Mouse (Mus musculus): ENCODE measurements at regions not wholly inside any gene's neighbourhood (a gene's known extent, or its start where the extent isn't known, plus 50 kb on each side); places are given as distances from the start of the nearest gene placed in this dataset.

DNA sequence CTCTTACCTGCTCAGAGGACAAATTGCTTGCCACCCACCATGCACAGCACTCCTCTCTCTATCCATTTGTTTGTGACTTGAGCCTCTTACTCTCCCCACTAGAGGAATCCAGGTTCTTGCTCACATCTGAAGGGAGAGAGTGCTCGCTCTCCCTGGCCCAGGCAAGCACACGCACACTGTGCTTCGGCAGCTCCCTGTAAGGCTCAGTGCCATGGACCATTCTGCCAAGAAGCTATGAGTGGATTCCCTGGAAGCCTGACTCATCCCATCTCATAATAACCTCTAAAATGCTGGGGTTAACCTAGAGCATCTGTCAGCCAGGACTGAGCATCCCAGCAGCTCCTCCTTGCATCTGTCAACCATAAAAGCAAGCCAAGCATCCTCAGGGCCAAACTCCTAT lies 94.3 kb upstream of the Rbpj start:
- no peak overlapping the region for H3K27ac ChIP-seq (replicated peaks; ENCODE audit: low read depth, low read length)
- no peak overlapping the region for H3K4me3 ChIP-seq (ENCODE audit: insufficient read depth, low read depth, low read length)
- H3K4me1 ChIP-seq (ENCODE audit: control insufficient read depth, insufficient read depth, insufficient read length, low read length) = 0 out of 2 replicates have a peak, but pooled peaks cover 2% of the 10 kb centered on the region

DNA sequence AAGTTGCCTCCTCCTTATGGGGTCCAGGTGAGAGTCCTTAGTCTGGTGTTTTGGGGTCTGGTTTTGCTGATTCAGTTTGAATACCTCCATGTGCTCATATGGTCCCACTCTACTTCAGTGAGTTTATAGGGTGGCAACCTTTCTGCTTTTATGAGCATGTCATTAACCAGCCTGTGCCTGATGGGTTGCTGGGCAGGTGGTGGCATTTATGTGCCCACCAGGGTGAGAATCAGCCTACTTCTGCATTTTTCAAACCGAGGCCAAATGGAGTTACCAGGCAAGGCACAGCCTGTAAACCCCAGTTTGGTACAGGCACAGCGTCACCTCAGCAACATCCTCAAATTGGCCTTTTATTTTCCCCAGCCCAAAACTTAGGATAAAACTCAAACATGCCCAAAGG lies 92.6 kb upstream of the Rbpj start:
- Histone ChIP-seq H3K4me1 (ENCODE audit: control insufficient read depth, insufficient read depth, insufficient read length, low read length) (0 out of 2 replicates have a peak, but pooled peaks cover 2% of the 10 kb centered on the region), H3K4me3 (ENCODE audit: insufficient read depth, low read depth, low read length) (no peak overlapping the region), H3K27ac (replicated peaks; ENCODE audit: low read depth, low read length) (no peak overlapping the region)

DNA sequence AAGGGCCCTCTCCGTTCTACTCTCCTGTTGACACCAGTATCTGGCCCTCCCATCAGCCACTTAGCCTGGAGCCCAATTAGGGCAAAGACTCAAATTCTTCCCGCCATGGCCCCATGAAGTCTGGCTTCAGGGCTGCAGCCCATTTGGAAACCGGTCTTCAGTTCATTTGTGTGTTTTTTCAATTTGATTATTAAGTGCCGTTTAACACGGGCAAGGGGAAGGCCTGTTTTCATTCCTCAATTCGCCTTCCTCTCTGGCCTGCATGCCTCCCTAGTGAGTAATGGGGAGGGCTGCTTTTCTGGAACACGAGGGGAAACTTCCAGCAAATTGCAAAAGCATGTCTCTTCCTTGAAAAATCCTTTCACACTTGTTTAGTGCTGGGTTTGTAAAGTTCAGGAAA lies 89.1 kb upstream of the Rbpj start:
- Histone ChIP-seq H3K27ac (replicated peaks; ENCODE audit: low read depth, low read length) (peak overlapping the region; percentile 59), H3K4me3 (ENCODE audit: insufficient read depth, low read depth, low read length) (no peak overlapping the region), H3K4me1 (ENCODE audit: control insufficient read depth, insufficient read depth, insufficient read length, low read length) (0 out of 2 replicates have a peak, but pooled peaks cover 2% of the 10 kb centered on the region)

DNA sequence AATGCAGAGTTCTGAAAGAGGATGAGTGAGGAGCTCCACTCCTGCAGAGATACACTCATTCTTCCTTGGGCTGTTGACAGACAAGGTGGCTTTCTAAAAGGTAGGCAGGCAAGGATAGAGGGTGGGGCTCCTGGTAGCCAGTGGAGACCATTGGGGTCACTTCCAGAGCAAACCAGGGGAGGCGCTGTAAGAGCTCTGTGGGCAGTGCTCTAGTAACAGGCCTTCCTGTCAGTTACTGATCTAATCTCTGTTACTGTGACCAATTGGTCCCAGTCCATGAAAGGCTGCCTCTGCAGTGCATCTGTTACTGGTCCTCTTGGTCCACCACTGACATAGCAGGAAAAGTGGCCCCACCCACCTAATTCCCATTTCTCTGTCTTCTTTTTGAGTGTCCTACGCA lies 88.3 kb upstream of the Rbpj start:
- Histone ChIP-seq H3K4me3 (ENCODE audit: insufficient read depth, low read depth, low read length) (no peak overlapping the region), H3K27ac (replicated peaks; ENCODE audit: low read depth, low read length) (peak overlapping the region; percentile 87), H3K4me1 (ENCODE audit: control insufficient read depth, insufficient read depth, insufficient read length, low read length) (0 out of 2 replicates have a peak, but pooled peaks cover 2% of the 10 kb centered on the region)

DNA sequence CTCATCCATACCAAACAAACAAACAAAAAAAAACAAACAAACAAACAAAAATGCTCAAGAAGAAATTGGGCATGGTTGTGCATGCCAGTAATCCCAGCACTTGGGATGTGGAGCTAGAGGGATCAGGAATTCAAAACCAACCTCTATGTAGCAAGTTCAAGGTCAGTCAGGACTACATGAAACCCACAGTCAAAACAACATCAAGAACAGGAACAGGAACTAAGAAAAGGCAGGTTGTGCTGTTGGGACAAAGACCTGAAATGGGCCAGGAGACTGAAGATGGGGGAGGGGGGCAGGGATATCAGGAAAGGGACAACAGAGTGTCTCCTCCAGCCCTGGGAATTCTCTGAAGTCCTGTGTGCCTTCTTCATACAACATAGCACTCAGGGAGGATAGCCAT lies 87.8 kb upstream of the Rbpj start:
- no peak overlapping the region for H3K4me3 ChIP-seq (ENCODE audit: insufficient read depth, low read depth, low read length)
- H3K4me1 ChIP-seq (ENCODE audit: control insufficient read depth, insufficient read depth, insufficient read length, low read length) = 0 out of 2 replicates have a peak, but pooled peaks cover 2% of the 10 kb centered on the region
- peak overlapping the region; percentile 87 for H3K27ac ChIP-seq (replicated peaks; ENCODE audit: low read depth, low read length)

DNA sequence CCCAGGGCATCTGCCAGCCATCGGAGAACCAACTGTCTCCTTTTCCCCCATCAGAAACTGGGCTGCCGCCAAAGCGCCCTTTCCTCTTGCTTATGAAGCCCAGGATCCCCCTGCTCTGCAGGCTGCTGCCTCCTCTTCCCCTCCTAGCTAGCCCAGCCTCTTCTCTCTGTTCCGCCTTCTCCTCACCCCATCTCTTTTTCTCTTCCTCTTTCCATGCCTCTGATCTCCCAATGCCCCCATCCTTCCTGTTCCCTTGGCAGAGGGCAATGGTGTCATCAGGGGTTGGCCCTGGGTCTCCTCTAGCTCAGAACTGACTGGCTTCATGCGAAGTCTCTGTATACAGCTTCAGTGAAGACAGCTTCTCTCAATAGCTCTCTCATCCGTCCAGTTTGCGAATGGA lies 87.4 kb upstream of the Rbpj start:
- no peak overlapping the region for H3K4me3 ChIP-seq (ENCODE audit: insufficient read depth, low read depth, low read length)
- H3K4me1 ChIP-seq (ENCODE audit: control insufficient read depth, insufficient read depth, insufficient read length, low read length) = 0 out of 2 replicates have a peak, but pooled peaks cover 2% of the 10 kb centered on the region
- H3K27ac ChIP-seq (replicated peaks; ENCODE audit: low read depth, low read length) = peak overlapping the region; percentile 87

DNA sequence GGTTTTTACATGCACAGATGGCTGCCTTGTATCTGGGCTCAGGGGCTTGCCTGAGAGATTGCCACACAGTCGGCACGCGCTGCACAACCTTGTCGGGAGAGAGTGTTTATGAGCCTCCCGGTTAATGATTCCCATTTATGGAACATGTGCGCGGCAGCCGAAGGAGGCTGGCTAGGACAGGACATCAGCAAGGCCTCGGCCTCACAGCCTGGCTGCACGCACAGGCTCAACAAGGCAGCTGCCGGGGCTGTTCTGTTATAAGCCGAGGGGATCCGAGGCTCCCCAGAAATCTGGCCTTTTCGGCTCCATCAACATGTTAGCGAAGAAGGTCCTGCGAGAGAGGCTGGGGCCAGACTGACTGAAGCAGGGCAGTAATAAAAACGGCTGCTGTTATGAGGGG lies 86.3 kb upstream of the Rbpj start:
- peak overlapping the region; percentile 47; the same call in 1 of the 2 replicates for H3K27ac ChIP-seq (replicated peaks; ENCODE audit: low read depth, low read length)
- H3K4me1 ChIP-seq (ENCODE audit: control insufficient read depth, insufficient read depth, insufficient read length, low read length) = 0 out of 2 replicates have a peak, but pooled peaks cover 2% of the 10 kb centered on the region

DNA sequence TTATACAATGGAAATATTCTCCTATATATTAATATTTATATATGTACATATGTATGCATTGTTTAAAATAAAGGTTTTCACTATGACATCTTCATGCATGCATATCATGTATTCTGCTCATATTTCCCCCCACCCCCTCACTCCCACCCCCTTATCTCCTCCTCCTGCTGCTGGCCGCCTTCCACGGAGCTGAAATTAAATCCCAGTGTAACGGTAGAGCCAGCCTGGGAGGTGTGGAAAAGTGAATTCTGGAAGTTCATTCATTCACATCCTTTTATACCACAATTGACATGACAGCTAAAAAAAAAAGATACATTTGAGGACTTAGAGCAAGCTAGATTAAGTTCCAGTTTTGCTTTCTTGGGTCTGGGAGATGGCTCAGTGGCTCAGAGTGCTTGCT lies 85.7 kb upstream of the Rbpj start:
- Histone ChIP-seq H3K4me3 (ENCODE audit: insufficient read depth, low read depth, low read length) (no peak overlapping the region), H3K4me1 (ENCODE audit: control insufficient read depth, insufficient read depth, insufficient read length, low read length) (0 out of 2 replicates have a peak, but pooled peaks cover 2% of the 10 kb centered on the region), H3K27ac (replicated peaks; ENCODE audit: low read depth, low read length) (no peak overlapping the region)

More for the DNA sequence above, 86.3 kb upstream of the Rbpj start:
- no peak overlapping the region for H3K4me3 ChIP-seq (ENCODE audit: insufficient read depth, low read depth, low read length)

DNA sequence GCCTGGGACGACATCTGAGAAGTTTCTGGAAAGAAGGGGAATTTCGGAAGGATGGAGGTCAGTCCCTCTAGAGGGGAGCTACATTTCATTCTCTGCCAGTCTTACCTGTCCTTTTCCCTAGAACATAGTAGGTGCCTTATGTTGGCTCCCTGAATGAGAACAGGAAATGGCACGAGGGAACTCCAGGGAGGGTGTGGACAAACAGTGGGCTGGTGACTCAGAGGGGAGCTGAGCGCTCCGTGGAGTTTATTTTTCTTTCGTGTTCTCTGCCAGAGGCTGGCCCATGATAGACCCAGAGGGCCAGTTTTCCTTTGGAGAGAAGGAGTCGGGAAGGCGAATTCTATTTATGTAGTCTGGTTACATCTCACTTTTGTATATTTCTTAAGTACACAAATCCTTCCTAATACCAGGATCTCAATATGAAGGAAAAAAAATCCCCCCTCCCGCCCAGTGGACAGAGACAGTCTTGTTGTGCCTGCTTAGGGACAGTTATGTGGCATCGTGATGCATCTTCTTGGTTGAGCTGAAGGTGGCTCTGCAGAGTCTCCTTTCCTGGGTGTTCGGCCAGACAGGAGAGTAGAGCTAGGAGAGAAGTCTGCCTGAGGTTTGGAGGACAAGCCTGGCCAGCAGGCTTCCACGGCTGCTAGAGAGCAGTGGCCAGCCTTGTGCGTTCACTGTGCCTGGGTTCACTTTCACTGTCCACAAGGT lies 84.3 kb upstream of the Rbpj start:
- Histone ChIP-seq H3K4me1 (ENCODE audit: control insufficient read depth, insufficient read depth, insufficient read length, low read length) (no peaks in the 10 kb centered on the region), H3K4me3 (ENCODE audit: insufficient read depth, low read depth, low read length) (no peak overlapping the region), H3K27ac (replicated peaks; ENCODE audit: low read depth, low read length) (peak overlapping the region; percentile 31)

DNA sequence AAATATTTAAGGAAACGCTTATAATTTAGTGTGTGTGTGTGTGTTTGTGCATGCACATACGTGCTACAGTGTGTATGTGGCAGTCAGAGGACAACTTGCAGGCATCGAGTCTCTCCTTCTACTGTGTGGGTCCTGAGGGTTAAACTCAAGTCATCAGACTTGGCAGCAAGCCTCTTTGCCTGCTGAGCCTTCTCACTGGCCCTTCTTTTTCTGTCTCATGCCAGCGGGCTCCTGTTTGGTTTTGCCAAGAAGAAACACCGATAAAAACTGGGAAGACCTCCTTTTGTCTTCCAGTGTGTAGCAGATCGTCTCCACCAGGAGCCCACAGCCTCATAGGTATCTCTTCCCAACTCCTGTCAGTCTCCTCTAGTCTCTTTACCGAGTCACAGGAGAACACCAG lies 81.9 kb upstream of the Rbpj start:
- Histone ChIP-seq H3K27ac (replicated peaks; ENCODE audit: low read depth, low read length) (no peak overlapping the region), H3K4me3 (ENCODE audit: insufficient read depth, low read depth, low read length) (no peak overlapping the region), H3K4me1 (ENCODE audit: control insufficient read depth, insufficient read depth, insufficient read length, low read length) (no peaks in the 10 kb centered on the region)

DNA sequence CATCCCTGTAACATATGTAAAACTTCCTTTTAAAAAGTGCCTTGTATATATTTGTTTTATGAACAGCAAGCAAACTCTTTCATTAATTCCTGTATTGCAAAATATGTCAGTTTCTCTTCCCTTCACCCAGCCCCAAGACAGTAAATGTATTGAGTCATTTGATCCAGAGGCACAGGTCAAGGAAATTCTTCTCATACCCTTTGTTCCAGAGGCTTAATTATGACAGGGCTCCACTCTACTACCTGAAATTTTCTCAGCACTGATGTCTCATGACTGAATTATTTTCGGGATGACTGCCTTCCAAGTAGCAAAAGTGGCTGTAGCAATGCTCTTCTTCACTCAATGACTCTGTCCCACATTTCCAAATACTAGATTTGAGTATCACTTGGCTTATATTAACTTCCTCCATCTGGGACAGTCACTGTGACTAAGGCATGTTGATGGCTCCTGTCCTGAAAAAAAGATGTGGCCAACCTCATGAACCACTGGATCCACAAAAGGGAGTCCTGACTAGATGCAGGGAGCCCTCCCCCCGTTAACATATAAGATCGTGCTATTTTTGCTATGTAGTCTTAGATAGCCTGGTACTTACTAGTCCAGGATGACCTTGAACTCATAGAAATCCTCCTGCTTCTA lies 80.3 kb upstream of the Rbpj start:
- Histone ChIP-seq H3K4me1 (ENCODE audit: control insufficient read depth, insufficient read depth, insufficient read length, low read length) (no peaks in the 10 kb centered on the region), H3K4me3 (ENCODE audit: insufficient read depth, low read depth, low read length) (no peak overlapping the region)

DNA sequence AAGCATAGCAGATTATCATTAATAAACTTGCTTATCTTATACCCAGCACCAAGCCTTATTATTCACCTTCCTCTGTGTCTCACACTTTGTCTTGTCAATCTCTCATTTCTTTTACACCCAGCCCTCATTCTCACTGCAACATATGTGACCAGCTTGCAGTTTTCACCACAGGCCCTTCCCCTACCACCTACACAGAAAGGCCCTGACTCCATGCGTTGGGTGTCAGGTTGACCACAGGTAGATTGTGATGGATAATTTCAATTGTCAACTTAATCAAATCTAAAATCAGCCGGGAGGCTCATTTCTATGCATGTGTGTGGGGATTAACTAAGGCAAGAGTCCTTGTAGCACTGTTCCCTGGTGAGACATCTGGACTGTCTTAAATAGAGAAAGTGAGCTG lies 72.4 kb upstream of the Rbpj start:
- Histone ChIP-seq H3K4me1 (ENCODE audit: control insufficient read depth, insufficient read depth, insufficient read length, low read length) (no peaks in the 10 kb centered on the region), H3K27ac (replicated peaks; ENCODE audit: low read depth, low read length) (0 out of 2 replicates have a peak overlapping the region, but pooled peaks have one; percentile 1), H3K4me3 (ENCODE audit: insufficient read depth, low read depth, low read length) (no peak overlapping the region)

More for the DNA sequence above, 80.3 kb upstream of the Rbpj start:
- peak overlapping the region; percentile 74 for H3K27ac ChIP-seq (replicated peaks; ENCODE audit: low read depth, low read length)

DNA sequence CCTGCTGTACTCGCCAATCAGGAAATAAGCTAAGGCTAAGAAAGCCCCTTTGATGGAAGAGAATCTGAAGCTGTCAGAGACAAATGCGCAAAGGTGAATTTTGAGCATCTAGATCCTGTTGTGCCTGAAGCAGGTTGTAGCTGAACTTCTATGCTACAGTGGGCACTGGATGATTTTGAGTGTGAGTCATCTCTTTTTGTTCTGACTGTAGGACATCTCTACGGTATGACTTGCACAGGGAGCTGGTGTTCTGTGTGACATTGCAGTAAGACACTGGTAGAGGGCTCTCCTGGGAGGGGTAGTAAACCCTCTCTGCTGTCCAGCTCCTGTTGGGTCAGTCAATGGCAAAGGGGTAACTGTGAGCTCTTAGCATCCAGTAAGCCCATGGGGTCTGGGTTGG lies 71.4 kb upstream of the Rbpj start:
- H3K4me1 ChIP-seq (ENCODE audit: control insufficient read depth, insufficient read depth, insufficient read length, low read length) = no peaks in the 10 kb centered on the region
- H3K27ac ChIP-seq (replicated peaks; ENCODE audit: low read depth, low read length) = no peak overlapping the region
- H3K4me3 ChIP-seq (ENCODE audit: insufficient read depth, low read depth, low read length) = no peak overlapping the region

DNA sequence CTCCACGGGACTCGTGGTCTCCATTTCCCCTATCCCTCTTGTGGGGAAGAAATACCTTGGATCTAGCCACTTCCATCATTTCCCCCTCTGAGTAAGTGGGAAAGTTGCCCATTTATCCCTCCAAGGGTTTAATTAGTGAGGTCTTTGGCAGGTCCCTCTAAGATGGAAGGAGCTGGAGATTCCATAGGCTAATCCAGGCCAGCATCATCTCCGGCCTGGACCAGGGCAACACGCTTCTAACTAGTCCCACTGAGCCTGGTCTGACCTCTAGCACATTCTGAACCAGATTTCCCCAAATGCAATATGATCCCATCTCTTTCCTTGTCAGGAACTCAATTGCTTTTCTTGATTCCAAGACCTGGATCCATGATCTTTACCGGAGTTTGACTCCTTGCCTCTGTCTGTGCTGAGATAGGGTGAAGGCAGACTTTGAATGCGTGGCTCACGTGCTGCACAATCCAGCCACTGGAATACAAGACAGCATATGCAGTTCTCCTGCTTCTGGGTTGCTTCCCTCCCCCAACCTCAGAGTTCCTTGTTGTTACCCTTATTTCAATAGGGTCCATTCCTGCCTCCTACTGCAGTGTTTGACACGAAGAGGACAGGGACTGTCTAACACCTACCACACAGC lies 67.4 kb upstream of the Rbpj start:
- Histone ChIP-seq H3K4me3 (ENCODE audit: insufficient read depth, low read depth, low read length) (no peak overlapping the region), H3K27ac (replicated peaks; ENCODE audit: low read depth, low read length) (peak overlapping the region; percentile 42; the same call in 1 of the 2 replicates), H3K4me1 (ENCODE audit: control insufficient read depth, insufficient read depth, insufficient read length, low read length) (no peaks in the 10 kb centered on the region)

DNA sequence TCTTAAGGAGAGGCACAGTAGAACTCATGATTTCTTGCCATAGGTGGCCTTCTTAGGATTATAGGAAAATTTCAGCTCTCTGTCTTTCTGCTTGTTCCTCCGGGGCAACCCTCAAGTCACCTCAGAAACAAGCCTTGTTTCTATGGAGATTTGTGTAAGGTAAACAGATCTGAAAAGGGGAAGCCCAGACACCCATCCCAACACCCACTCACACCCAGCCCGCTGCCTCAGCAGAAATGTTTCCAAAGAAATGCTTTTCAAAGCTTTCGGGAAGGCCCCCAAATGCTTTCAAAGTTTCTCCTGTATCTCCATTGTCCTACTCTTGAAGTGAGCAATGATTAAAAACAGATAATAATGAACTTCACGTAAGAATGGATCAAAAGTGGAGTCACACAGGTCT lies 64.9 kb upstream of the Rbpj start:
- peak overlapping the region; percentile 54 for H3K27ac ChIP-seq (replicated peaks; ENCODE audit: low read depth, low read length)
- no peak overlapping the region for H3K4me3 ChIP-seq (ENCODE audit: insufficient read depth, low read depth, low read length)
- H3K4me1 ChIP-seq (ENCODE audit: control insufficient read depth, insufficient read depth, insufficient read length, low read length) = no peaks in the 10 kb centered on the region
